Mouse (Mus musculus) limb, embryonic 11.5 days (tissue): Measurements from ENCODE around the gene Tk1. TPM values are rescaled to one million over a fixed set of nuclear protein-coding genes. Genes with fewer than 3 reads are reported as not detected.
"Not testable (repeated sequence)": the region's sequence is repeated elsewhere in the genome, so short reads cannot be mapped to it uniquely, and the experiment has no call there.

Experiments
- ATAC-seq: fragments of 200-750 bp; cut with Nextera tagmentation; 2 replicates; pipeline ENCODE4 v1.8.0; 2017; ENCODE audit warnings: low read depth; ENCODE audit not compliant: insufficient number of reproducible peaks, low FRiP score, low TSS enrichment
- DNase-seq: peaks from one replicate; pipeline ENCODE4 v3.0.0-alpha.2; 2015; ENCODE audit warnings: low spot score
- H3K27ac ChIP-seq: fragments of 300-500 bp; sonication (generic); replicated peaks from 2 replicates; pipeline ENCODE4 v1.5.1; 2014; ENCODE audit warnings: low read depth, mild to moderate bottlenecking, low read length
- H3K27me3 ChIP-seq: fragments of 300-500 bp; sonication (generic); 2 replicates; pipeline ENCODE4 v1.6.1; 2014; ENCODE audit warnings: mild to moderate bottlenecking, low read length, mixed read lengths; ENCODE audit not compliant: control insufficient read depth, insufficient read depth
- H3K36me3 ChIP-seq: fragments of 300-500 bp; sonication (generic); 2 replicates; pipeline ENCODE4 v1.6.1; 2014; ENCODE audit warnings: mild to moderate bottlenecking, low read length, moderate library complexity, mixed read lengths; ENCODE audit not compliant: control insufficient read depth, insufficient read depth
- H3K4me1 ChIP-seq: fragments of 300-500 bp; sonication (generic); 2 replicates; pipeline ENCODE4 v1.6.1; 2014; ENCODE audit warnings: low read length, mixed read lengths; ENCODE audit not compliant: control insufficient read depth, insufficient read depth
- H3K4me2 ChIP-seq: fragments of 300-500 bp; sonication (generic); 2 replicates; pipeline ENCODE4 v1.6.1; 2014; ENCODE audit warnings: low read depth, mild to moderate bottlenecking, moderate library complexity; ENCODE audit not compliant: severe bottlenecking
- H3K4me3 ChIP-seq: fragments of 300-500 bp; sonication (generic); 2 replicates; pipeline ENCODE4 v1.5.1; 2014; ENCODE audit warnings: low read depth, low read length
- H3K9ac ChIP-seq: fragments of 300-500 bp; sonication (generic); 2 replicates; pipeline ENCODE4 v1.6.1; 2014; ENCODE audit warnings: mild to moderate bottlenecking, low read length
- H3K9me3 ChIP-seq: fragments of 300-500 bp; sonication (generic); 2 replicates; pipeline ENCODE4 v1.6.1; 2016; ENCODE audit warnings: low read length; ENCODE audit not compliant: control insufficient read depth
- WGBS: fragments of 180-500 bp; shearing (Covaris S2); extraction: QIAGEN DNeasy Blood & Tissue Kit; methylation state at CpG from one replicate; pipeline ENCODE4 v1.1.7; 2014; 5-methylcytosine and 5-hydroxymethylcytosine counted together
- polyA plus RNA-seq: library from polyadenylated mRNA; unstranded; fragments of >200 nt; fragmentation: Nextera tagmentation; extraction: Ambion mirVana; gene quantifications from 2 replicates; pipeline ENCODE4 v1.2.1, GENCODE M21; 2014

The Tk1 gene
- polyA plus RNA-seq, 1 experiment from 2014 or later: 138 TPM

- WGBS: 29% methylated on average over 23 of the region's 23 CpGs
- DNase-seq (peak; percentile 92), ATAC-seq (no peak)
- peak overlapping the region; percentile 90 for H3K4me2 ChIP-seq
- peaks cover 20% of the 10 kb centered on the region for H3K4me1 ChIP-seq
- H3K4me3 ChIP-seq: peak overlapping the region; percentile 81
- no peaks in the 10 kb centered on the region for H3K27me3 ChIP-seq
- H3K9me3 ChIP-seq: no peaks in the 10 kb centered on the region
- H3K9ac ChIP-seq: peak overlapping the region; percentile 93
- H3K36me3 ChIP-seq: peaks cover 13% of the 10 kb centered on the region
- H3K27ac ChIP-seq: no peak overlapping the region
These were observed 1.6 kb downstream of the Tk1 start for GRCm38 (mm10) chr11:117824060-117824969.

- Histone ChIP-seq H3K27me3 (no peaks in the 10 kb centered on the region), H3K27ac (no peak overlapping the region), H3K9me3 (no peaks in the 10 kb centered on the region), H3K9ac (no peak overlapping the region), H3K4me1 (peaks cover 20% of the 10 kb centered on the region), H3K4me2 (no peak overlapping the region), H3K4me3 (no peak overlapping the region), H3K36me3 (peaks cover 18% of the 10 kb centered on the region)
- ATAC-seq: no peak
- WGBS: 91% methylated on average over 6 of the region's 6 CpGs
- DNase-seq: no peak
These were observed 2.5 kb downstream of the Tk1 start for GRCm38 (mm10) chr11:117823411-117823810.

- H3K4me2 ChIP-seq: no peak overlapping the region
- H3K9ac ChIP-seq: no peak overlapping the region
- no peak overlapping the region for H3K4me3 ChIP-seq
- H3K27ac ChIP-seq: no peak overlapping the region
- peaks cover 20% of the 10 kb centered on the region for H3K4me1 ChIP-seq
- 93% methylated on average over 7 of the region's 7 CpGs for WGBS
- no peaks in the 10 kb centered on the region for H3K27me3 ChIP-seq
- ATAC-seq (no peak), DNase-seq (no peak)
- H3K36me3 ChIP-seq: peaks cover 20% of the 10 kb centered on the region
- H3K9me3 ChIP-seq: no peaks in the 10 kb centered on the region
These were observed 3.1 kb downstream of the Tk1 start for GRCm38 (mm10) chr11:117822728-117823241.

- WGBS: 89% methylated on average over 9 of the region's 9 CpGs
- H3K36me3 ChIP-seq: peaks cover 21% of the 10 kb centered on the region
- ATAC-seq (no peak), DNase-seq (no peak)
- H3K9me3 ChIP-seq: no peaks in the 10 kb centered on the region
- H3K27me3 ChIP-seq: no peaks in the 10 kb centered on the region
- H3K4me1 ChIP-seq: peaks cover 17% of the 10 kb centered on the region
- H3K27ac ChIP-seq: no peak overlapping the region
- no peak overlapping the region for H3K4me3 ChIP-seq
- H3K9ac ChIP-seq: no peak overlapping the region
- no peak overlapping the region for H3K4me2 ChIP-seq
These were observed 4.0 kb downstream of the Tk1 start for GRCm38 (mm10) chr11:117821868-117822267.

- 92% methylated on average over 7 of the region's 7 CpGs for WGBS
- Histone ChIP-seq H3K27ac (no peak overlapping the region), H3K27me3 (no peaks in the 10 kb centered on the region), H3K4me2 (no peak overlapping the region), H3K4me1 (peaks cover 10% of the 10 kb centered on the region), H3K4me3 (no peak overlapping the region), H3K9ac (no peak overlapping the region), H3K36me3 (peaks cover 26% of the 10 kb centered on the region), H3K9me3 (no peaks in the 10 kb centered on the region)
- DNase-seq (no peak), ATAC-seq (no peak)
These were observed 5.7 kb downstream of the Tk1 start for GRCm38 (mm10) chr11:117820173-117820572.

- Histone ChIP-seq H3K27ac (no peak overlapping the region), H3K9ac (no peak overlapping the region), H3K4me1 (peaks cover 5% of the 10 kb centered on the region), H3K4me3 (no peak overlapping the region), H3K27me3 (no peaks in the 10 kb centered on the region), H3K36me3 (peaks cover 30% of the 10 kb centered on the region), H3K9me3 (no peaks in the 10 kb centered on the region), H3K4me2 (no peak overlapping the region)
- DNase-seq: no peak
- ATAC-seq: no peak
- WGBS: 72% methylated on average over 8 of the region's 8 CpGs
These were observed 6.8 kb downstream of the Tk1 start for GRCm38 (mm10) chr11:117819095-117819494.

- Histone ChIP-seq H3K4me2 (no peak overlapping the region), H3K4me1 (no peaks in the 10 kb centered on the region), H3K27ac (no peak overlapping the region), H3K27me3 (no peaks in the 10 kb centered on the region), H3K9me3 (no peaks in the 10 kb centered on the region), H3K9ac (no peak overlapping the region), H3K36me3 (peaks cover 43% of the 10 kb centered on the region), H3K4me3 (no peak overlapping the region)
- WGBS: 89% methylated on average over 12 of the region's 13 CpGs
- ATAC-seq (no peak), DNase-seq (no peak)
These were observed 9.4 kb downstream of the Tk1 start for GRCm38 (mm10) chr11:117816389-117816996.

GRCm38 (mm10) chr11:117815850-117816249, 10.0 kb downstream of the Tk1 start:
- H3K9me3 ChIP-seq, H3K27me3 ChIP-seq, ATAC-seq, H3K4me1 ChIP-seq, H3K4me2 ChIP-seq, DNase-seq, H3K27ac ChIP-seq, H3K9ac ChIP-seq, H3K4me3 ChIP-seq: not testable (repeated sequence)
- 88% methylated on average over 9 of the region's 9 CpGs for WGBS
- peaks cover 37% of the 10 kb centered on the region for H3K36me3 ChIP-seq
